Mouse (Mus musculus): Measurements from ENCODE around the gene Ifnl2. TPM values are rescaled to one million over a fixed set of nuclear protein-coding genes. Genes with fewer than 3 reads are reported as not detected.
A peak's percentile ranks its signal among the peaks of the same experiment; 100 is the strongest.

Gene Ifnl2
- total RNA-seq, 4 experiments from 2014 or later: not detected

DNA sequence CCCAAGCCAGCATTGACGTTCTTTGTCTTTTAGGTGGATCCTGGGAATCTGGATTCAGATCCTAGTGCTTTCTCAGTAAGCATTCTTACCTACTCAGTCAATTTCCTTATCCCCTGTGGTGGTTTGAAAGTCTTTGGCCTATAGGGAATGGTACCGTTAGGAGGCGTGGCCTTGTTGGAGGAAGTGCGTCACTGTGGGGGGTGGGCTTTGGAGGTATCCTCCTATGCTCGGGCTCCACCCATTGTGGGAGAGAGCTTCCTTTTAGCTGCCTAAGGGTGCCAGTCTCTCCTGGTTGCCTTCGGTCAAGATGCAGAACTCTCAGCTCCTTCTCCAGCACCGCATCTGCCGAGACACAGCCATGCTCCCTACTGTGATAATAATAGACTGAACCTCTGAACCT is 17.9 kb downstream of the Ifnl2 start:
- DNase-seq (ENCODE audit: low spot score in 2 of 2): no peak

DNA sequence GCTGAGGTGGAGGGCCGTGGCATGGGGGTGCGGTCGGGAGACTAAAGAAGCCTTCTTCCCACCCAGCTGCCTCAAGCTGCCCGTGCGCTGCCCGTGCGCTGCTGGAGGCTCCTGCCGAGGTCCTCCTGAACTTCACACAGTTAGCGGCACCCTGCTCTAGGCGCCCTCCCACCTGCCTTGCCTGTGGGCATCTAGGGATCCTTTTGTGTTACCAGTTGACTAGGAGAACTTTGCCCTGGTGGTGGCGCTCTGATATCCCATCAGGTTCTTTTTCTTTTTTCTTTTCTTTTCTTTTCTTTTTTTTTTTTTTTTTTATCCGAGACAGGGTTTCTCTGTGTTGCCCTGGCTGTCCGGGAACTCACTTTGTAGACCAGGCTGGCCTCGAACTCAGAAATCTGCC is 19.4 kb downstream of the Ifnl2 start:
- DNase-seq (ENCODE audit: low spot score in 2 of 2): no peak

DNA sequence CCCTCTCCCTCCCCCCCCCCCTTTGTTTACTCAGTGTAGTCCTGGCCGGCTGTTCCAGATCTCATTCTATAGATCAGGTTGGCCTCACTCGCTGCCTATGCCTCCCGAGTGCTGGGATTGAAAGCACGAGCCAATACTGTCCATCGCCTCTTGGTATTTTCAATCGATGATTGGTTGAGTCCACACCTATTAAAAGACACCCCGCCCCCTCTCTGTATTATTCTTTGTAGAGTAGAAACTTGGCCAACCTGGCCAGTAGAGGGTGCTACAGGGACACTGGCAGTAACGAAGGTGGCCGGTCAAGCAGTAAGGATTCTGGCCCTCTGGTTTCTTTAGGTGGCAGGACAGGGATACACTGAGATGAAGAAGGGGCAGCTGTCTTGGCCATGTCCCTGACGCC is 19.8 kb downstream of the Ifnl2 start:
- DNase-seq (ENCODE audit: low spot score in 2 of 2): peak; percentile 12 to 16

DNA sequence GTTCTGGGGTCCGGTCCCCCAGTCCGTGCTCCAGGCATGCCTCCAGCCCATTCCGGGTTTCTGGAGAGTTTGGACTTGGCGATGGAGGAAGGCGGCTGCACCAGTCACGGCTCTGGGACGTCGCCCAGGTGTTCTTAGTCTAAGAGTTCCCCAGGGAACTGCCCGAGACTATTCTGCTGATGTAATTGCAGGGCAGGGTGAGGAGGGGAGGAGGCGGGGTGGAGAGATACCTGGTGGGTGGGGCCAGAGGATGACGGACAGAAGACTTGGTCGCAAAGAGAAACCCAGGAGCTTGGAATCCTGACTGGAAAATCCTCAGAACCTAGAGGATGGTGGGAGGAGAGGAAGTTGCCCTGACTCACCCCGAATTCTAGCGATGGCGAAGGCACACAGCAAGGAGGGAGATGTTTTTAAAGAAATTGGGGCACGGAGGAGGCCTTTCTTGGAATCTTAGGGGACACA is 22.2 kb downstream of the Ifnl2 start:
- no peak for DNase-seq (ENCODE audit: low spot score in 2 of 2)

DNA sequence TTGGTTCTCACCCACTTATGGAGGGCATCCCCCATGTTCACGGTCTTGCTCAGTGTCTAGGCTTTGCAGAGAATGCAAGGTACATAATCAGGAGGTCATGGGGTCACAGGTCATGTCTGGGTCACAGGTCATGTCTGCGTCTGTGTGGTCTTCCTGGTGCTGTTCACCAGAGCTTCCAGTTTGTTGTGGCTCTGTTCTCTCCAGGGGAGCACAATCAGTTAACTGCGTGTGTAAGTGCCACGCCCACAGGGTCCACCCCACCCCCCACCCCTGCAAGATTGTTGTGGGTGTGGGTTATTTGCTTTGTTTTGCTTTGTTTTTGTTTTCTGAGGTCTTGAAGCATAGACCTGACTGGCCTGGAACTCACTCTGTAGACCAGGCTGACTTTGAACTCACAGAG is 26.1 kb downstream of the Ifnl2 start:
- DNase-seq (ENCODE audit: low spot score in 2 of 2): no peak

DNA sequence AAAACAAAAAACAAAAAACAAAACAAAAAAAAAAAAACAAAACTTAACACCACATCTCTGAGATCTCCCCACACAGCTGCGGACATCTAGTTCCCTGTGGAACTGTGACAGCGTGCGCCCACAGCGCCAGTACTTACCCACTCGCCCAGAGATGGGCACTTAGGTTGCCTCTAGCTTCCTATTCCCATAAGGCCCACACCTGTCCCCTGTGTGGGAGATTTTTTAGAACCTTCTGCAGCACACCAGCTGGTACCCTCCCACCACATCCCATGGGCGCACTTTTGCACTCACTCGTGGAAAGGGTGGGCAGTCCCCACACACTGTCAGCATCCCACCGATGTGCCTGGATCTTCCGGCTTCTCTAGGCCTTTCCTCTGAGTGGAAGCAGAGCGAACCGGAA is 27.4 kb downstream of the Ifnl2 start:
- no peak for DNase-seq (ENCODE audit: low spot score in 2 of 2)

DNA sequence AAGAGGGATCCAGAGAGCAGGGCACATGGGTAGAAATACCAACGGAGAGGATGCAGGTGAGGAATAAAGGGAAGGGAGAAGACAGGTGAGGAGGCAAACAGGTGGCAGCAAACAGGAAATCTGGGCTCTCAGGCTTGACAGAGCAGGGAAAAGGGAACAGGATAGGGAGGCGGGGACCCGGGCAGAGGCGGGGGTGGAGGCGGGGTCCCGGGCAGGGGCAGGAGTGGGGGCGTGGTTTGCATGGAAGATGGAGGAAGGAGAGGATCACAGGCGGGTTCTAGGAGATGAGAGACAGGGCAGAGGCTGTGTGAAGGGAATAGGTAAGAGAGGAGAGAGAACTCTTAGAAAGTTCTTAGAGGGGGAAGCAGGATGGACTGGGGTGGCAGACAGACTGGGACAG is 31.4 kb downstream of the Ifnl2 start:
- DNase-seq (ENCODE audit: low spot score in 2 of 2): no peak

DNA sequence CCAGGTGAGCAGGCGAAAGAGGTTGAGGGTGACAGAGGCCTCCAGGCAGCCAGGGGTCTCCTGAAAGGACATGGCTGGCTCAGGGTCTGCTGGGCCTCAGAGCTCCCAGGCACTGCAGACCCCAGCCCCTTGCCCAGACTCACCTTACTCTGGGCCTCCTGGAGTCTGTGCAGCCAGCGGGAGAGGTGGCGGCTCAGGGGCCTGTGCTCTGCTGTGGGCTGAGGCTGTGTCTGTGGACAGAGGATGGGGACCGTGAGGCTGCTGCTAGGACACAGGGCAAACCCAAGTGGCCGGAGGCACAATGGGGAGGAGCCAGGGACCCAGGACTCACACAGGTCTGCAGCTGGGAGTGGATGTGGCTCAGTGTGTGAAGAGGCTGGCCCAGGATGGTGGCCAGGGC is 32.9 kb downstream of the Ifnl2 start:
- no peak for DNase-seq (ENCODE audit: low spot score in 2 of 2)

DNA sequence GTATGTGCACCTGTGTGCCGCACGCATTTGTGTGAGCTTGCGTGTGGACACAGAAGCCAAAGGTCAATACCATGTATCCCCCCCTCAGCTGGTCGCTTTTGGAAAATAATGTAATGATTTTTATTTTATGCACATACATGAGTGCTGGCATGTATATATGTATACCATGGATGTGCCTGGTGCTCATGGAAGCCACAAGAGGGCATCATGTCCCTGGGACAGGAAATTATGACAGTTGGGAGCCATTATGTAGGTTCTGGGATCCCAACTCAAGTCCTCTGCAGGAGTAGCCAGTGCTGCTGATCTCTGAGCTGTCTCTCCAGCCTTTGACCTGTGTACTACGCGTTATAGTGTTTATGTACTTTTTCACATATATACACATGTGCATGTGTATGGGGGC is 34.1 kb downstream of the Ifnl2 start:
- DNase-seq (ENCODE audit: low spot score in 2 of 2): no peak

DNA sequence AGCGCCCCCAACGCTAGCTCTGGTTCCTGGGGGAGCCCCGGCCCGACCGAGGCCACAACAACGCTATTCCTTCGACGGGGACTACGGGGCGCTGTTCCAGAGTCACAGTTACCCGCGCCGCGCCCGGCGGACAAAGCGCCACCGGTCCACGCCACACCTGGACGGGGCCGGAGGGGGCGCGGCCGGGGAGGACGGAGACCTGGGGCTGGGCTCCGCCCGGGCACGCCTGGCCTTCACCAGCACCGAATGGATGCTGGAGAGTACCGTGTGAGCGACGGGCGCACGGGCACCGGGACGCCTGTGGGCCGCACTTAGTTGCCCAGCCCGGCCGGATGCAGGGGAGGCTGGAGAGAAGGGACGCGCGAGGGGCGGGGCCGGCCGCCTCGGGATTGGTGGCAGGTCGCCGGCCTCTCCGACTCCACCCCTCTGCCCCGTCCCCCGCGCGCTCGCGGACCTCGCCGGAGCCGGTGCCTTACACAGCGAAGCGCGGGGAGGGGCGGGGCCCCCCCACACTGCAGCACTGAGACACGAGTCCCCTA is 43.0 kb downstream of the Ifnl2 start:
- DNase-seq (ENCODE audit: low spot score in 2 of 2): no peak

DNA sequence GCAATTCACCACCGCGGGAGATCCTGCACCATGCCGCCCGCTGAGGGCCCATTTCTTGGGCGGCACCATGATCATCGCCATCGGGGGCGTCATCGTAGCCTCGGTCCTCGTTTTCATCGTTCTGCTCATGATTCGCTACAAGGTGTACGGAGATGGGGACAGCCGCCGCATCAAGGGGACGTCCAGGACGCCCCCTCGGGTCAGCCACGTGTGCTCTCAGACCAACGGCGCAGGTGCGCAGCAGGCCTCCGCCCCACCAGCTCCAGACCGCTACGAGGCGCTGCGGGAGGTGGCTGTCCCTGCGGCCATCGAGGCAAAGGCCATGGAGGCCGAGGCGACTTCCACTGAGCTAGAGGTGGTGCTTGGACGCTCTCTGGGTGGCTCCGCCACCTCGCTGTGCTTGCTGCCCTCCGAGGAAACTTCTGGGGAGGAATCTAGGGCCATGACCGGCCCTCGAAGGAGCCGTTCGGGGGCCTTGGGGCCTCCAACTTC is 43.5 kb downstream of the Ifnl2 start:
- no peak for DNase-seq (ENCODE audit: low spot score in 2 of 2)

DNA sequence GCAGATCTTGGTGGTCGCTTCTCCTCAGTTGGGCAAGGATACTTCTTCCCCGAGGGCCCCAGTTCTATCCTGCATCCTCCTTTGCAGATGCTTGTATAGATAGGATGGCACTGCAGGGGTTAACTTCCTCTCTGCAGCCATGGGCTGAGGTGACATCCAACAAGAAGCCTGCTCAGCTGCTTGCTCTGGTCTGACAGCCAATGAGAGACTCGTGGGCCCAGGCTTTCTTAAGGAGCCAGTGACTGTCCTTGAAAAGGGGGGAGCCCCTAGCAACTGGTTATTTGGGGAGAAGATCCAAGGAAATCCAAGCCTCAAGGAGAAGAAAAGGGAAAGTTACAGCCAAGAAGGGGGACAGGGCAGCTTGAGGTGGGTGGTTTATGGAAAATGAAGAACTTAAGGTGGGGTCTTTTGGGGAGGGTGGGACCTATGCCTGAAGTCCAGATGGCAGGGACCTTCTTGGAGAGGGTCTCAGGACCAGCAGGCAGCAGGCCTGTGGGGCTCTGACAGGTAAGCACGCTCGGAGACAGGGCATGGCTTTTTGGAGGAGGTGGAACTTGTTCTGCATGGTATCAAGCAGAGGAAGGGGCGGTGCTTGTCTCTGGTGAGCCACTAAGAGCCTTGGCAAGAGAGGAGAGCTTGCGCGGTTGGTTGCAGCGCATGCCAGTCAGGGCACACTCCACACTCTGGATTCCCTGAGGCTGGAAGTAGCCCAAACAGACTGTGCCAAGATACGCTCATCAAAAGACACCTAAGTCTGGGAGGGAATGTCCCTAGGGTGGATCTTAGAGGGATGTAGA is 45.6 kb downstream of the Ifnl2 start:
- DNase-seq (ENCODE audit: low spot score in 2 of 2): no peak

DNA sequence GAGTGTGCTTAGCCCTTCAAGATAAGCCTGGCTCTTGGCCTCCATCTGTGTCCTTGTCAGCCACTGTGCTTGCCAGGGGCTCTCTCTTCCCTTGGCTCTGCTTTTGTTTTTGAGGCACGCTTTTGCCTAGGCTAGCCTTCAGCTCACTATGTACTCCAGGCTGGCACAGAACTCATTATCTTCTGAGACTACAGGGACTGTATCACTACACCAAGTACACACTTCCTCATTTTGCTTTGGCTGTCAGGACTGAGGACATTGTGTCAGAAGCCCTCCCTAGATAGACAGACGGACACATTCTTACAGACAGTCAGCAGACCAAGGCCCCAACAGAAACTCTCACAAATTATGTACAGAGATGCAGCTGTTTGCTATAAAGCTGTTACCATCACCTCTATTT is 47.5 kb downstream of the Ifnl2 start:
- DNase-seq (ENCODE audit: low spot score in 2 of 2): no peak

DNA sequence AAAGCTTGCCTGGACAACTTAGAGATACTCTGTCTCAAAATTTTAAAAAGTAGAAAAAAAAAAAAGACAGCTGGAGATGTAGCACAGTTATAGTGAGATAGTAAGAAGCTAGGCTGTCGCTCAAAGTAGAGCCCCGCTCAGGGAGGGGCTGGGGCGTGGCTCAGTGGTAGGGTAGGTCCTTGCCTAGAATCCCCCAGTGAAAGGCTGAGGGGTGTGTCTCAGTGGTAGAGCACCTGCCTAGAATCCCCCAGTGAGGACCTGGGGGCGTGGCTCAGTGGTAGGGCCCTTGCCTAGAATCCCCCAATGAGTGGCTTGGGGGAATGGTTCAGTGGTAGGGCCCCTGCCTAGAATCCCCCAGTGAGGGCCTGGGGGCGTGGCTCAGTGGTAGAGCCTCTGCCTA is 49.9 kb downstream of the Ifnl2 start:
- DNase-seq (ENCODE audit: low spot score in 2 of 2): no peak

Other genes starting within 250 kb of the Ifnl2 start
- 1 to 10 TPM; 5.6 to 5.9 (median 5.8) TPM for gene Eid2, start 242.6 kb downstream of the Ifnl2 start, total RNA-seq (2022)
- 1 to 10 TPM; 5.1 to 7.2 (median 6.3) TPM for gene Eid2b, start 232.7 kb downstream of the Ifnl2 start, total RNA-seq (2022)
- gene Selenov, start 219.3 kb downstream of the Ifnl2 start, total RNA-seq (2022): not detected
- gene Dll3, start 208.2 kb downstream of the Ifnl2 start, total RNA-seq (2022): not detected
- 10 to 100 TPM; 39.4 to 49.9 (median 45.0) TPM for gene Timm50, start 198.4 kb downstream of the Ifnl2 start, total RNA-seq (2022)
- gene Supt5, start 171.7 kb downstream of the Ifnl2 start, total RNA-seq (2022): 10 to 100 TPM; 61.6 to 76.5 (median 73.0) TPM
- gene Rps16, start 159.8 kb downstream of the Ifnl2 start, total RNA-seq (2022): 100 to 1,000 TPM; 442 to 558 (median 490) TPM
- gene Plekhg2, start 137.9 kb downstream of the Ifnl2 start, total RNA-seq (2022): 1 to 10 TPM; 2.0 to 3.3 (median 2.6) TPM
- gene Zfp36, start 130.2 kb downstream of the Ifnl2 start, total RNA-seq (2022): 10 to 100 TPM in 2 of 4 experiments, 1 to 10 TPM in 2; 6.5 to 25.6 (median 9.0) TPM
- 10 to 100 TPM; 19.3 to 24.6 (median 20.5) TPM for gene Med29, start 117.7 kb downstream of the Ifnl2 start, total RNA-seq (2022)
- 10 to 100 TPM; 19.8 to 32.6 (median 24.8) TPM for gene Paf1, start 117.5 kb downstream of the Ifnl2 start, total RNA-seq (2022)
- 1 to 10 TPM in 2 of 4 experiments, under 1 TPM in 1, not detected in 1; 0.46 to 1.7 (median 1.3) TPM for gene Gmfg, start 73.0 kb downstream of the Ifnl2 start, total RNA-seq (2022)
- gene Lrfn1, start 58.5 kb downstream of the Ifnl2 start, total RNA-seq (2022): under 1 TPM in 2 of 4 experiments, not detected in 2; 0.08 to 0.34 TPM
- not detected for gene Ifnl3, start 12.4 kb upstream of the Ifnl2 start, total RNA-seq (2022)
- gene Sycn, start 30.4 kb upstream of the Ifnl2 start, total RNA-seq (2022): not detected
- not detected for gene Nccrp1, start 36.8 kb upstream of the Ifnl2 start, total RNA-seq (2022)
- 10 to 100 TPM in 2 of 4 experiments, 1 to 10 TPM in 2; 8.9 to 11.9 (median 10.1) TPM for gene Samd4b, start 87.7 kb upstream of the Ifnl2 start, total RNA-seq (2022)
- gene Pak4, start 87.7 kb upstream of the Ifnl2 start, total RNA-seq (2022): 1 to 10 TPM; 1.8 to 3.7 (median 2.9) TPM
- gene Acp7, start 120.9 kb upstream of the Ifnl2 start, total RNA-seq (2022): not detected
- gene Fbxo27, start 182.4 kb upstream of the Ifnl2 start, total RNA-seq (2022): under 1 TPM in 3 of 4 experiments, not detected in 1; 0.12 to 0.68 (median 0.13) TPM
- 1 to 10 TPM; 4.0 to 7.0 (median 5.6) TPM for gene Fbxo17, start 206.3 kb upstream of the Ifnl2 start, total RNA-seq (2022)
- gene Mrps12, start 231.4 kb upstream of the Ifnl2 start, total RNA-seq (2022): 10 to 100 TPM; 36.1 to 42.4 (median 40.5) TPM
- 10 to 100 TPM; 12.3 to 13.5 (median 12.6) TPM for gene Sars2, start 231.5 kb upstream of the Ifnl2 start, total RNA-seq (2022)
- gene Ccer2, start 245.7 kb upstream of the Ifnl2 start, total RNA-seq (2022): not detected

Measured in gastrocnemius, adult 8-10 months (tissue).